Mouse (Mus musculus): ENCODE measurements at regions not wholly inside any gene's neighbourhood (a gene's known extent, or its start where the extent isn't known, plus 50 kb on each side); places are given as distances from the start of the nearest gene placed in this dataset.

GRCm38 (mm10) chr8:7131746-7132145 is 1529.3 kb downstream of the Efnb2 start:
- TF ChIP-seq POLR2A (IDR thresholded peaks at IDR 0.05; ENCODE audit: borderline replicate concordance, insufficient read depth, low read length), result no peak
- no peak for TF ChIP-seq CTCF (IDR thresholded peaks at IDR 0.05; ENCODE audit: borderline replicate concordance, insufficient read depth, low read depth, low read length)

Data from cerebellum, adult 2 months (tissue).